Mouse (Mus musculus) kidney, postnatal 14 days (tissue): ENCODE results near the gene Ddx19a.
"Not testable (repeated sequence)": the region's sequence is repeated elsewhere in the genome, so short reads cannot be mapped to it uniquely, and the experiment has no call there.

ENCODE experiments used
- DNase-seq: peaks from one replicate; pipeline ENCODE4 v3.0.0; 2022; ENCODE audit warnings: mixed read lengths

Ddx19a gene

DNA sequence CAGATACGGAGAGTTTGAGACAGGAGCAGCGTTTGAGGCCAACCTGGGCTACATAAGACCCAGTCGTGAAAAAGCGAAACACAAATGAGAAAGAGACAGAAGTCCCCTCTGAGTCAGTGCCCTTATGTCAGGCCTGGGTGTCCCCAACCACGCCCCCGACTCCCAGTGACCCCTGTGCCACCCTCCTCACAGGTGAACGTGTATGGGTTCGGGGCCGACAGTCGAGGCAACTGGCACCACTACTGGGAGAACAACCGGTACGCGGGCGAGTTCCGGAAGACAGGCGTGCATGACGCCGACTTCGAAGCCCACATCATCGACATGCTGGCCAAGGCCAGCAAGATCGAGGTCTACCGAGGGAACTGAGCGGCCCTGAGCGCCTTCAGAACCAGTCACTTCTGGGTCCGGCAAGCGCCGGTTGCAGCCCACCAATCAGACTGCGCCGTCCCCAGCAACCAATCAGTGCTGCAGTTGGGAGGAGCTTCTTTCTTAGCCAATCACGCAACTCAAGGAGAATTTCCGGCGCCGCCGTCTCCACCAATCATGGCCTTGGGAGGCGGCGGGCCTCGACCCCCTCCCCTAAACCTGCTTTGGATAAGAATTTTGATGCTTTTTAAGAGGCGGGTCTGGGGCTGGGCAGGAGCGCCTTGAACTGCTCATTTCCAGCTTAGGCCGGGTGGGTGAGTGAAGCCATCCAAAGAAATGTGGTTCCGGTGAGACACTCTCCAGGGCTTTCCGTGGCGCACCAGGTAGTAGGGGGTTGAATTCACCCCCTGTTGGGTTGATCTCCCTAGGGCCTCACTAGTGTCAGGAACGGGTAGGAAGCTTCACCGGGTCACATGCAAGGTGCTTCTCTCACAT lies 27.5 kb downstream of the Ddx19a start:
- DNase-seq: peak; percentile 93

- DNase-seq: no peak
Measured at GRCm38 (mm10) chr8:110967326-110967725, 30.3 kb downstream of the Ddx19a start.

DNA sequence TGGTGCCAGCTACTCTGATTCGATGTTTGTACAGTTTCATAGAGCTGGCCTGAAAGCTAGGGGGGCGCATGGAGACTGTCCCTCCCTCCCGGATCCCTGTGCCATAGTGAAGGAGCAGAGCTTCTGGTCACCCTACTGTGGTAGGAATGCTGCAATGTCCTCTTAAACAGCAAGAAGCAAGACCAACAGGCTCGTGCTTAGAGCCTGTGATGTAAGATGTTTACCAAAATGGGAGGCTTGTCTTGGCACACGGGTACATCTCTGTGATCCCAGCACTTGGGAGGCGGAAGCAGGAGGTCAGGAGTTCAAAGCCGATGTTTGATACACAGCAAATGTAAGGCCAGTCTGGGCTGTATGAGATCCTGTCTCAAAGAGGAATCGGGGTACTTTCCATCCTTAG lies 31.0 kb downstream of the Ddx19a start:
- DNase-seq: peak; percentile 65

DNA sequence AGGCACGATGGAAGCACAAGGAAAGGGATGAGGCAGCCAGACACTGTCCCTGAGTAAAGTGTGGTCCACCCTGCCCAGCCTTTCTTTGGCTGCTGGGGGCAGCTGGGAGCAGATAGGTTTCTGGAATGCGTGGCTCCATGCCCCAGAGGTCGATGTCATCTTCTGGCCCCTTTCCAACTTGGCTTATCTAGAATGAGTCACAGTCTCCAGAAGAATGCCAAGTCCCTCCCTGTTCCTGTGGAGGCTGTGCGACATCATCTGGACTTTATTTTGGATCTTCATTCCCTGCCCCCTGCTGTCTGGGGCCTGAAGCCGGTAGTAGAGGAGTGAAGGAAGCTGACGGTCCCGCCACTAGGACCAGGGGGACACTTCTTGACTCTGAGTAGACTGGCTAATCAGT lies 32.0 kb downstream of the Ddx19a start:
- DNase-seq: peak; percentile 89

DNA sequence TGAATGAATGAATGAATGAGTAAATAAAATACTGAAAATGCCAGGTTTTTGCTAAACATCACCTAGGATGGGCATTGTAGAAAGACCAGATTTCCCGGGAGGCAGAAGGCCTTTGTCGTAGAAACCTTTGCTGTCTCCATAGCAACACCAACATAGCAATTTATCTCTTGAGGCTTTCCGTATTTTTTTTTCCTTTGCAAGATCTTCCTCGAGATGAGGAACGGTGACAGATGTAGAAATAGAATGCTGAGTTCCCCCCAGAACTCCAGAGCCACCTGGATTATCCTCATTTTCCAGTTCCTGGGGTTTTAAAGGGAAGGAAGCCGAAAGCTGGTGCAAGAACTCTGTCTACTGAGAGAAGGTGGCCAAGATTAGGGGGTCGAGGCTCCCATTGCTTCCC lies 32.9 kb downstream of the Ddx19a start:
- no peak for DNase-seq

DNA sequence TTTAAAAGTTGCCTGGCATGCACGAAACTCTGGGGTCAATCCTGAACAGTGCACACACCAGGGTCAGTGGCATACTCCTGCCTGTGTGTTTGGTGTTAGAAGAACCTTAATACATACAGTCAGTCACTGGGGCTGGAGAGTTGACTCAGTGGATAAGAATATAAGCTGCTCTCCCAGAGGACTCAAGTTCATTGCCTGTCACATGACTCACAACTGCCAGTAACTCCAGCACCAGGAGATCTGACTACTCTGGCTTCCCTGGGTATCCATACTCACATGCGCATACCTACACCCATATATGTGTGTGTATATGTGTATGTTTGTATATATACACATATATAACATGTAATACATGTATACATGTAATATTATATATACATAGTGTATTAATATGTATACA lies 34.5 kb downstream of the Ddx19a start:
- DNase-seq: no peak

DNA sequence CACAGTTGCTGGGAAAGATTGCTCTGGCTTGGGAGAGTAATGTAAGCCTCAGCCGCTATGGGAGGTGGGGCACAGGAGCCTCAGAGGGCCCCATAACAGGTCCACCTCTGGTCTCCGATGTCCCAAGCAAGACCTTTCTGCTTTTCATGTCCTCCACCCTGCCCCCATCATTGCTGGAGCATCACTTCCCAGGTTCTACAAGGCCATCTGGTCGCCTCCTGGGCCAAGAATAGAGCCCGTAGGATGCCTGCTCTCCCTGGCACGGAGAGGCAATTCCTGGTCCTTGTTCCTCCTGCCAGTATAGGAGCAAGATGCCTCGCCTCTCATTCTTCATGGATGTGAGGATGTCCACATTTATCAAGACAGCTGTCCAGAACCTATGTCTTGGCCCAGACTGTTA lies 37.7 kb downstream of the Ddx19a start:
- DNase-seq: no peak

DNA sequence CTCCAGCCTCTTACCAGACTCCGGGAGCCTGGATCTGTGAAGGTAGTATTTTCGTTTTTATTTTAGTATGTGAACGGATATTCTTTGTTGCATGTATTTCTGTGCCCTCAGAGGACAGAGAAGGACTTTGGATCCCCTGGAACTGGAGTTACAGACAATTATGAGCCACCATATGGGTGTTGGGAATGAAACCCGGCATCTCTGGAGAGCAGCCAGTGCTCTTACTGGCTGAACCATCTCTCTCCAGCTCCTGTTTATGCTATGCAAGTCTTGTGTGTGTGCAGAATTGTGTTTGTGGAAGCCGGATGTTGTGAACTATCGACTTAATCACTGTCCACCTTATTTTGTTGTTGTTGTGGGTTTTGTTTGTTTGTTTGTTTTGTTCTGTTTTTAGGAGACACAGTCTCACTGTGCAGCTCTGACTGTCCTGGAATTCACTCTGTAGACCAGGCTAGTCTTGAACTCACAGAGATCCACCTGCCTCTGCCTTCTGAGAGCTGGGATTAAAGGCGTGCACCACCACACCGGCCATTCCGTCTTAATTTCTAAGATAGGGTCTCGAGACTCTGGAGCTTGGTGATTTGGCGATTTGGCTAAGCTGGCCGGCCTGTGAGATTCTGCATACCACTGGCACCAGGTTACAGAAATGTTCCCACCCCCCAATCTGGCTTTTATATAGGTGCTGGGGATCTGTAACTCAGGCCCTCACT lies 38.4 kb downstream of the Ddx19a start:
- DNase-seq: no peak

- not testable (repeated sequence) for DNase-seq
Measured at GRCm38 (mm10) chr8:110958553-110958952, 39.0 kb downstream of the Ddx19a start.

DNA sequence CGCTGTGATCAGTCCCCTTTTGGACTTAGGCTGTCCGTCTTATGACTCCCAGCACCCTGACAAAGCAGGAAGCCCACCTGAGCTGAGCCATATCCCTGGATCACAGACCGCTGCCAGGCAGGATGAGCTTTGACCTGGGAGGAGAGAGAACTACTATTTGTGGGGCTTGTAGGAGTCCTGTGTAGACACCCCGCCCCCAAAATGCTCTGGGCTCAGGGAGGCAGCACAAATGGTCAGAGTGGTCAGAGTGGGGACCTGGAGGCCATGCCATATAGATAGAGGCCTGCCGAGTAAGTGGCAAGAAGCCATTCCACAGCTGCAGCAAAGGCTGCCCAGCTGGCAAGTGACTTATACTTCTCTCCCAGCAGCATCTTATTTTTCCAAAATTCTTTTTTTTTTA lies 39.5 kb downstream of the Ddx19a start:
- DNase-seq: no peak

- DNase-seq: no peak
Measured at GRCm38 (mm10) chr8:110957471-110957870, 40.1 kb downstream of the Ddx19a start.

DNA sequence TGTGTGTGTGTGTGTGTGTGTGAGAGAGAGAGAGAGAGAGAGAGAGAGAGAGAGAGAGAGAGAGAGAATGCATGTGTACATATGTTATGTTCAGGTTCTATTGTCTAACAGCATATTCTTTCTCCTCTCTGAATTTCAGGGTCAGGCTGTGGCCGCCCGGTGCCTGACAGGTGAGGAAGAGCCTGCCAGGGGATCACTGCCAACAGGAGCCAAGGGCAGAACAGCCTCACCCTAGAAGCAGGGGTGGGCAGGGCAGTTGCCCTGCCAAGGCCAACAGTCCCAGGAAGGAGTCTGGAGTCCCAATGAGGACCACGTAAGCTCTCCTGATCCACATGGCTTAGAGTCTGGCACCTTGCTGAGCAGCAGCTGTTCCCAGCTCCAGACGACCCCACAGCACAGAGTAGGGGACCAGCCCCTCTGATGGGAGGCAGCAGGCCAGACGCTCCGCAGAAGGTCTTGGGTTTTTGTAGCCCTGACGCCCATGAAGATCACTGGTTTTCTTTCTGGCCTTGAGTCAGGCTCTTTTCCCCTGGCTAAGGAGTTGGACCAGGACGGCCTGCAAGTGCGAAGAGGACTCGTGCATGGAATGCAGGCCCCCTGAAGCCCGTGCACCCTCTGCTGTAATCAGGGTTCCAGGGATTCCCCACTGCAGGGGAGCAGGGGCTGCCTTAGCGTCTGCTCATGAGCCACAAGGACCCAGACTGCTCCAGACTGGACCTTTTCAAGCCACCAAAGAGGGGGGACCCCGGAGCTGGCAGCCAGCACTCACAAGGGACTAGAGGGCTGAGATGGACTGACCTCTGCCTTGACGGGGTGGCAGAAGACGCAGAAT lies 40.8 kb downstream of the Ddx19a start:
- DNase-seq: no peak

DNA sequence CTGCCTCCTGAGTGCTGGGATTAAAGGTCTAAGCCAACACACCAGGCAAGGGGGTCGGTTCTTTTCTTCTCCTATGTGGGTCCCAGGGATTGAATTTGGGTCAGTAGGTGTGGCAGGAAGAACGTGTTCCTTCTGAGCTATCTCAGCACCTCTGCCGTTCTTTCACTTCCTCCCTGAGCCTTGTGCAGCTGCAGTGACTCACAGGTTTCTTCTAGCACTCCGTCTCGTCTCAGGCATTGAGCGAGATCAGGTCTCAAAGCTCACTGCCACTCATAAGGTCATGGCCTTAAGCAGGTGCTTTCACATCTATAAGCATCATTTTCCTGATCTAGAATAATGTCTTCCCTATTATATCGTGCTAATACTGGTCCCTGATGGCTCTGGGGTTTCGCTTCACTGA lies 42.8 kb downstream of the Ddx19a start:
- no peak for DNase-seq

DNA sequence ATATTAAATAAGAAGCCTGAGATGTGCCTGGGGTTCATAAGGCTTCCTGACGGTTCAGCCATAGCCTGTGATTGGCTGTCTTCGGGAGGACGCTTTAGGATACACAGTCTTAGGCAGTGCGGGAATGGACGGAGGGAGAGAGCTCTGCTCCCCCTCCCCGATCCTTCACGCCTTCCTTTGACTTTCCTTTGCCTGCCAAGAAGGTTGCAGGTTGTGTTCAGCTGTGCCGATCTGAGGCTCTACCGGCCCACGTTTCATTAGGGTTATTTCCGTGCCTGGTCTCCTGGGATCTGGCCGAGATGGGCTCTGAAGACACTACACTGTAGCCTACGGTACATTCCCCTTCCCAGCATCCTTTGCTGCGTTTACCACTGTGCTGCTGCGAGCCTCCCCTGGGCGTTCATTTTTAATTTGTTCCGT lies 47.5 kb downstream of the Ddx19a start:
- peak; percentile 65 for DNase-seq

- DNase-seq: no peak
Measured at GRCm38 (mm10) chr8:110945716-110946115, 51.9 kb downstream of the Ddx19a start.

DNA sequence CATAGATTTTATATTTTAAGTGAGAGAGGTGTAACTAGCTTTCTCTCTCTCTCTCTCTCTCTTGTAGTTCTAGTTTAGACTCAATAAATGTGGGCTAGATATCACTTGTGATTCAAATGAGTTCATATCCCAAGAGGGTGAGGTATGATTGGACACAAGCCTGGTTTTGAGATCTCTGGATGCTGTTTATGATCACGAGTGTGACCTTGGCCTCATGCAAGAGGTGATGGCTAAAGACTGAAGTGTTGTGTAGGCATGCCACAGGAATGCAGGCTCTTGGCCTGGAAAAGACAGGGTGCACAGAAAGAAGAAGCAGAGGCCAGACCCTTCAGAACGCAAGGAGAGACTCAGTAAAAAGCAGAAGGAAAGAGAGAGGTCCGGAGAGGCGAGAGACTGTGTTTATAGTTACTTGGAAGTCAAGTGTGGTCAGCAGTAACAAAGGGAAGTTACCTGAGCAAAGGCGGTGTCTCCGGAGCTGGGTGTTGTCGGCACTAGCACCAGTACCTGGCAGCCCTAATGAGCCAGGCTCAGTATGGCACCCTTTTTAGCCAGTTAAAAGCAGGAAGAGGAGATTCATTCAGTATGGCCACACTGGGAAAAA lies 53.2 kb downstream of the Ddx19a start:
- no peak for DNase-seq

- DNase-seq: peak; percentile 89
Measured at GRCm38 (mm10) chr8:110941453-110941948, 56.1 kb downstream of the Ddx19a start.

- DNase-seq: no peak
Measured at GRCm38 (mm10) chr8:110940682-110941452, 56.7 kb downstream of the Ddx19a start.

DNA sequence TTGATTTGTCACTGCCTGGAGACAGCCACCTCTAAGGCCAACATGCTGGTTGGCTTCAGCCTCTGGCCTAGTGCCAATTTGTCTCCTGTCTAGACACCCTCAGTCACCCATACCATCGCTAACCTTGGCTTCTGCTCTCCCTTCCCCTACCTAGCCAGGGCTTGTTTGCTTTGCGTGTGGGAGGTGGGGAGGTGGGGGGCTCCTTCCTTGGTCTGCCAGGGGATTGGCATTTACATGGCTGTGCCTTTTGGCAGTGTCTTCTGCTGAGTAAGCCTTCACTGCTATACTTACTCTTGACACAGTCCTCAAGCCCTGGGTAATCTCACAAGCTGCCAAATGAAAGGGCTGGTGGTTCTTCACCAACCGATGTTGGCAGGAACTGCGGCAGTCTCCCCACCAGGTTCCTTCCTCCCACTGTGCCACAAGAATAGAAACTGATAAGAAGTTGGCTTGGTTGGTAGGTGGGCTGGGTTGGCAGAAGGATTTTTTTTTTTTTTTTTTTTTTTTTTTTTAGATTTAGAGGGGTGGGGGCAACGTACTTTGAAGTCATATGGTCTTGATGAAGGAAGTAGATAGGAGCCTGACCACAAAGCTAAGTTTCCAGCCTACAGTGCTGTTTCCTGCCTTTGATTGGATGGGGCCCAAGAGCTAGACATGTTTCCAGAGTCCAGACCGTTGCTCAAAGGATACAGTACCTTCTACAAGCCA lies 58.6 kb downstream of the Ddx19a start:
- peak; percentile 68 for DNase-seq

DNA sequence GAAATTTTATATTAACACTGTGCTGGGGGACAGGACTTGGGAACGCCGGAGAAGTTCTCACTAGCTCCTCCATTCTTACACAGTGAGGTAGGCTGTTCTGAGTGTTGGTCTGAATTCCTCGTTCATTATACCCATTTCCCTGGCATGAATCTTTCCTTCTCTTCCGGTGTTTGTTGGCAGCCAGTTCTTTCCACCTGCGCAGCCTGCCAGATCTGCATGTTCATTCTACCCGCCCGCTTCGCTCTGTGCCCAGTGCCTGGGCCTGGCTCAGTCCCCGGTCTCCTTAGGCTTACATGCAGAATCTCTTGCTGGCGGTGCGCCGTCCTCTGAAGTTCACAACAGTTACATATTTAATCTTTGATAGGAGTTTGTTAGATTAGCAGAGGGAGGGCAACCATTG lies 61.4 kb downstream of the Ddx19a start:
- no peak for DNase-seq

GRCm38 (mm10) chr8:110933272-110933671 lies 64.3 kb downstream of the Ddx19a start:
- no peak for DNase-seq
